Comparison of ENCODE assay signal across 27 mouse cellular contexts in genomic region chr15:82763631-82764420, GRCm38 (mm10). TPM values are rescaled to one million over a fixed set of nuclear protein-coding genes. Genes with fewer than 3 reads are reported as not detected.
"Had no signal": no experiment of that assay in that cellular context is flagged by ENCODE, and none has a peak within 500 bp of the region (broad histone marks: within the 10 kb centered on the region; RNA-seq: fewer than 3 reads in every experiment).

Gene Cyp2d40 (minus strand): TSS chr15:82764183.

- H3K4me1 ChIP-seq: midbrain, embryonic 10.5 days; midbrain, embryonic 12.5 days; neural tube, embryonic 13.5 days; neural tube, embryonic 15.5 days had no signal

- H3K27me3 ChIP-seq: midbrain, embryonic 12.5 days; neural tube, embryonic 13.5 days; neural tube, embryonic 15.5 days had no signal

- H3K4me2 ChIP-seq: lung, embryonic 14.5 days; midbrain, embryonic 12.5 days; neural tube, embryonic 13.5 days; neural tube, embryonic 15.5 days had no signal

- H3K4me3 ChIP-seq: midbrain, embryonic 10.5 days; midbrain, embryonic 12.5 days; myocyte; neural tube, embryonic 13.5 days; neural tube, embryonic 15.5 days had no signal

- DNase-seq: lung, adult 18-20 months; lung, embryonic 14.5 days; lung, postnatal 10 days; lung, postnatal 4 days; midbrain, embryonic 14.5 days; retina, postnatal 1 day; right cerebral cortex, adult 18-20 months; right cerebral cortex, postnatal 25 days; right cerebral cortex, postnatal 4 days; spleen, adult 18-20 months; thymus, adult 18-20 months; thymus, postnatal 14 days; thymus, postnatal 36 days had no signal

- H3K36me3 ChIP-seq: midbrain, embryonic 10.5 days; midbrain, embryonic 12.5 days; neural tube, embryonic 13.5 days; neural tube, embryonic 15.5 days had no signal

- H3K9ac ChIP-seq: lung, embryonic 14.5 days; midbrain, embryonic 12.5 days; neural tube, embryonic 13.5 days; neural tube, embryonic 15.5 days had no signal

- H3K27ac ChIP-seq: midbrain, embryonic 10.5 days; midbrain, embryonic 12.5 days; neural tube, embryonic 13.5 days; neural tube, embryonic 15.5 days had no signal

- H3K9me3 ChIP-seq: midbrain, embryonic 10.5 days; midbrain, embryonic 12.5 days; neural tube, embryonic 13.5 days; neural tube, embryonic 15.5 days had no signal

- ATAC-seq: midbrain, embryonic 16.5 days had no signal

RNA-seq across cellular contexts. Expression of gene Cyp2d40, which starts in this region (rescaled TPM):
- total RNA-seq: megakaryocyte, adult 5-6 weeks; megakaryocyte-erythroid progenitor cell, adult 5-6 weeks had no signal
- polyA plus RNA-seq: lung, embryonic 14.5 days; lung, embryonic 16.5 days; midbrain, embryonic 10.5 days; midbrain, embryonic 12.5 days; midbrain, embryonic 14.5 days; midbrain, embryonic 16.5 days; myocyte; neural tube, embryonic 11.5 days; neural tube, embryonic 13.5 days; neural tube, embryonic 15.5 days; small intestine, adult 2 months; stomach, embryonic 14.5 days; stomach, embryonic 16.5 days; thymus, postnatal 0 days had no signal
